Mouse (Mus musculus) cerebellum, adult 8-10 months (tissue): Measurements from ENCODE around the gene Olfr1192-ps1.
"Not testable (repeated sequence)": the region's sequence is repeated elsewhere in the genome, so short reads cannot be mapped to it uniquely, and the experiment has no call there.

ENCODE experiments used
- DNase-seq: peaks from one replicate; pipeline ENCODE4 v3.0.0; 2022

Olfr1192-ps1 gene

DNA sequence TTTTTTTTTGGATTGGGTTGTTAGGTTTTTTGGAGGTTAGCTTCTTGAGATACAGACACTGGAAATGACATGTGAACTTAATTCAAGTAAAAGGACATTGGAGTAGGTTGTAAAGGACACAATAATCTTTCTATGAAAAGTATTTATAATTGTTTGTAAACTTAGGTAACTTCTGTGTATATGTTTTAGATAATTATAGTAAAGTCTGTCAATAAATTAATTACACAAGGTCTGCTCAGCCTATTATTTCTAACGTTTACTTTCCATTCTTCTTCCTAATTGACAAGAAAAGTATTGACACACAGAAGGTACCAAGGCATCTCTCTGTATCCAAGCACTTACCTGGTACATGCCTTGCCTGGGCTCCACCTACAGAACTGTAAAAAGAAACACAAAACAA lies at the start of gene Olfr1192-ps1:
TSS of gene Olfr1192-ps1 (plus strand) at position 301 of the 400 bp plus-strand sequence.
- no peak for DNase-seq

DNA sequence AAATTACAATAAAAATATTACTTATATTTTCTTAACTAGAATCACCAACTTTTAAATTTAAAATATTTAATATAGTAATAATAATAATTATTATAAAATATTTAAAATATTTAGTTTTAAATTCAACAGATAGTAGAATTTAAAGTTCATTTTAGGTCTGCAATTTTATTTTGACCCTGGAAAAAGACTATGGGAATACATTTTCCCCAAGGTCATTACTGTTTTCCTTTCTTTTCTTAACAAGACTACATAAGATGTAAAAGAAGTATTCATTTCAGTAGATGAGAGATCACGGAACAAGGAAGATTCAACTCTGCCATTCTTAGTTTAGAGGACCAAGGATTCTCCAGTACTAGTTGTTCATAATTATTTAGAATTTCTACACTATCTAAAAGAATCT lies 8.1 kb upstream of the Olfr1192-ps1 start, which contains the start of gene Olfr1191-ps1:
TSS of gene Olfr1191-ps1 (plus strand) at position 301 of the 400 bp plus-strand sequence.
- DNase-seq, result not testable (repeated sequence)

DNA sequence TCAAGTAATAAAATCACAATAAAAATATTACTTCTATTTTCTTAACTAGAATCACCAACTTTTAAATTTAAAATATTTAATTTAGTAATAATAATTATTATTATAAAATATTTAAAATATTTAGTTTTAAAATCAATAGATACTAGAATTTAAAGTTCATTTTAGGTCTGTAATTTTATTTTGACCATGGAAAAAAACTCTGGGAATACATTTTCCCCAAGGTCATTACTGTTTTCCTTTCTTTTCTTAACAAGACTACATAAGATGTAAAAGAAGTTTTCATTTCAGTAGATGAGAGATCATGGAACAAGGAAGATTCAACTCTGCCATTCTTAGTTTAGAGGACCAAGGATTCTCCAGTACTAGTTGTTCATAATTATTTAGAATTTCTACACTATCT lies 27.0 kb downstream of the Olfr1192-ps1 start, which contains the start of gene Olfr1193:
TSS of gene Olfr1193 (plus strand) at position 301 of the 400 bp plus-strand sequence.
- DNase-seq, result not testable (repeated sequence)

DNA sequence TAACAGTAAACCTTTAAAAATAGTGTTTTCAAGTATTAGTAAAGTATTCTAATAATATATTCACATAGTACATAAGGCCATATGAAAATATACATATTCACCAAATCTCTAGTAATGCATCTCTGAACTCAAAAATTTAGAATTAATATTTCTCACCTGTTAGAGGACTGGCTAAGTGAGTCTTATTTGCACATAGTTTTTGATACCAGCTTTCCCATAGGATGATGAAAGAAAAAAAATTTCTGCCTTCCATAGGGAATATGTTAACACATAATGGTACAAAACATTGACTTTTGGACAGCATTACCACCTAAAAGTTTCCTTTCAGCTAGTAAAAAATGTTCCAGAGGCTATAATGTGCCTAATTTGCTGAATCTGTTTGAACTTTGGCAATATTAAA lies 40.8 kb downstream of the Olfr1192-ps1 start, which contains the start of gene Olfr1195:
TSS of gene Olfr1195 (minus strand) at position 101 of the 400 bp plus-strand sequence.
- no peak for DNase-seq

DNA sequence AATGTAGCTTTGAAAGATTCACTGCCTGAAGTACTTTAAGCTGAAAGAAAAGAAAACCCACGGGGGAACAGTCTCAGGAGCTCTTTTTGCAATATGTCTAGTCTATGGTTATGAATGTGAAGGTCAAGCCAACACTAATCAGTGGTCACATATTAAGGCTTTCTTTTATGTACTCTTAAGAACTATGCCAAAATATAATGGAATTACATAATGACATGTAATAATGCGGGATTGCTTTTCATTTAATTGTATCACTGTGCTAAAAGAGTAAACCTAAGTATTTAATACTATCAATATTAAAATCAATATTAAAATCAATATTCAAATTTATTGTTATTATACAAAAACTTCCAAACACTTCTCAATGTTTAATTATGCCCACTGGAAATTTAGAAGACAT lies 56.2 kb downstream of the Olfr1192-ps1 start, which contains the start of gene Olfr1196:
TSS of gene Olfr1196 (minus strand) at position 101 of the 400 bp plus-strand sequence.
- no peak for DNase-seq
